Mouse (Mus musculus) testis, postnatal 14 days (tissue): ENCODE results near the gene Adgrl1.

Source experiments
- DNase-seq: peaks from one replicate; pipeline ENCODE4 v3.0.0; 2021; ENCODE audit warnings: low spot score

The Adgrl1 gene

DNA sequence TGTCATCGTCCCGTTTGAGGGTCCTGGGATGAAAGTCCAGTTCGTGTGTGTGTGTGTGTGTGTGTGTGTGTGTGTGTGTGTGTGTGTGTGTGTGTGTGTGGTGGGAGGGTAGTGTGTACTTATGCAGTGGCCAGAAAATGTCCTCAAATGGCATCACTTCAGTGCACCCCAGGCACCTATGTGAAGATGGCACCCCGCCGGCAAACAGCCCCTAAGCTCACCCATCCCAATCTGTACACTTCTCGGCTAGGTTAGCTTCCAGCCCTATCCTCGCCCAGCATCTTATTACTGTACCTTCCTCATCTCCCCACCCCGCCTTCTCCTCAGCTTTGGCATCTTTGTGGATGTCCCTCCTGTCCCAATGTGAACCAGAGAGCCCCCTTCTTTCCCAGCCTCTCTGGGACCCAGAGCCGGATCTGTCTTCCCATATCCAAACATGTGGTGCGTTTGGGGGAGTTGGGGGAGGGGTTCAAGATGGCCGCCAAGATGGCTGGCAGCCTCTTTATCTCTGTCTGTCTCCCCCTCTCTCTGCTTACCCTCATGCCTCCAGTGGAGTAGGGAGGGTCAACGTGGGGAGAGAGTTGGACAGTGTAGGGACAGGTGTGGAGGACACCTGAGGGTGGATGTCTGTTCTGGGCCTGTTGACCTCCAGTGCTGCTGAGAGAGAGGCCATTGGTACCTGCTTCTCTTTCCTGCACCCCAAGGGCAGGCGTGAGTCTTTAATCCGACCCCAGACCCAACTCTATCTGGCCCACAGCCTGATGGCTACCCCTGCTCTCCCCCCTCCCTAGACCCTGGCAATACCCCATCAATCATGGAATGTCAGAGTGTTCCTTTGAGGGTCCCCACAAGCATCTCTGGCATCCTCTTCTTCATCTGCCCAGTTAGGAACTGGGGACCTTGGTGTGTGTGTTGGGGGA lies 1.9 kb downstream of the Adgrl1 start:
- DNase-seq: no peak

DNA sequence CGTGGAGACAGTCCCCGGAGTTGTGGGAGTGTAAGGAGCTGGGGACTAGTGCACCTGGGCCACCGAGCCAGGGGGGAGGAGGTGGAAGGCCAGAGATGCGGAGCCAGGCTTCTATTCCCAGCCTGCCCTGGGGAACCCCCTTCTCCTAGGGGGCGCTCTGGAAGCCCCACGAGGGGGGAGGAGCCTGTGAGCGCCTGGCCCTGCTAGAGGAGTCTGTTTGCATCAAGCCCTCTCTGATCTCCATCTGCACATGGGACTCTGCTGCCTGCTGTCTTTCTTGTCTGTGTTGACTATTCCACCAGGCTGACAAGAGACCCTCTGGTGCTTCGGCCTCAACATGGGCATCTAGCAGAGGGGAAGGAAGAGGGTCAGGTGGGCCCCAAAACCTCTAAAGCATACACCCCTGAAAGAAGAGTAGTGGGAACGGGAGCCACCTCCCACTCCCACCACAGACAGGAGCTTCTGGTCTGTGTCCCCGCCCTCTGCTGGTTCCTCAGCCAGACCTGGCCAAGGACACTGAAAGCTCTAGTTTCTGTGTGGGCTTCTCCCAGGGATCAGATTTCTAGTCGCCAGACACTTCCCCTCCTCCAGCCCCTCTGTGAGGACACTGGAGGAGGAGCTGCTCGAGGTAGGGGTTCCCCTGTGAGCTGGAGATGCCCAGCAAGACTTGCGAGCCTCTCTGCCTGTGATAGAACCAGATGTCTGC lies 3.2 kb downstream of the Adgrl1 start:
- peak; percentile 75 for DNase-seq

GRCm38 (mm10) chr8:83908583-83908982 lies 8.7 kb downstream of the Adgrl1 start:
- DNase-seq: no peak

DNA sequence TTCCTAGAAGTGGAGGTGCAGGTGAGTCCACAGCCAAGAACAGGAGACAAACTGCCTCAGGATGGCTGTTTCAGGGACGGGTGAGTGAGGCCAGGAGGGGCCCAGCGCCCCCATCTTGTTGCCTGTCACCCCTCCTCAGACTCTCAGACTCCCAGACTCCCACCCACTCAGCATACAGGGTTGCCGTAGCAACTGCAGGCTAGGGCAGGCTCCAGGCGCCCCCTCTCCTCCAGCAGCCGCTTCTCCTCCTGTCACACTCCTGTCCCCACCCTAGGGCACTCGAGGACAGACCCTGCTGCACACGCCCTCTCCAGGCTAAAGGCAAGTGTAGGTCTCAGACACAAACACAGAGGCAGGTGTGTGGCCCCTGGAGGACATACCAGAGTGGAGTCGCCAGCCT lies 9.4 kb downstream of the Adgrl1 start:
- DNase-seq: no peak

- DNase-seq: no peak
These were observed 12.2 kb downstream of the Adgrl1 start for GRCm38 (mm10) chr8:83911809-83912731.

GRCm38 (mm10) chr8:83914232-83914631 lies 14.3 kb downstream of the Adgrl1 start:
- no peak for DNase-seq

DNA sequence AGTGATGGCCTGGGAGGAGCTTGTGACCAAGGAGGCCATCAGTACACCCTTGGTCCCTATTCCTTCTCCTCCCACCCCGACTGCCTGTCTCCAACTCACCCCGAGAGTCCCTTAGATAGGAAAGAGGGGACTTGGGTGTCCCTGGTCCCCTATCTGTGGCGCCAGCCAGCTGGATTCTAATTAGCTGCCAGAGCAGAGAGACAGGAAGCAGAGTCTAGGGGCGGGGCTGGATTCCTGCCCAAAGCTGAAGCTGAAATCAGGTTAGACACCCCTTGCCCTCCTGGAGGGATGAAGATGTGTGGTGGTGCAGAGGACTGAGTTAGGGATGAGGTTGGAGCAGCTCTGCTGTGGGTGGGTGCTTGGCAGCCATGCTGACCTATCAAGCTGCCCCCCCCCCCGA lies 15.0 kb downstream of the Adgrl1 start:
- DNase-seq: no peak

DNA sequence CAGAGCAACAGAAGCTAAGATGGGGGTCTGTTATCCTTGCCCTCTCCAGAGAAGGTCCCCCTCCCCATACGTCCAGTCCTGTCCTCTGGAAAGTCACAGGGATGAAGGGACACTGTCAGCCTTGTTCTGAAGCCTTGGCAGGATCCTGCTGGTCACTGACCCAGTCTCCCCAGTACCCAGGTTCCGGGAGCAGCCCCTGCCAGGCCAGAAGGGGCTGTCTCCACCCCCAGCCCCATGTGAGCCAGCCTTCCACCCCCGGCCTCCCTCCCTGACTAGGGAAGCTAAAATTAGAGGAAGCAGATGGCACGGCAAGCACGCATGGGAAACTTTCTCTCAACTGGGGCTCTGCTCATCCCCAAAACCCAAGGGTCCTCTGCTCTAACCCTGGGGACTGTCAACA lies 16.1 kb downstream of the Adgrl1 start:
- DNase-seq: no peak

DNA sequence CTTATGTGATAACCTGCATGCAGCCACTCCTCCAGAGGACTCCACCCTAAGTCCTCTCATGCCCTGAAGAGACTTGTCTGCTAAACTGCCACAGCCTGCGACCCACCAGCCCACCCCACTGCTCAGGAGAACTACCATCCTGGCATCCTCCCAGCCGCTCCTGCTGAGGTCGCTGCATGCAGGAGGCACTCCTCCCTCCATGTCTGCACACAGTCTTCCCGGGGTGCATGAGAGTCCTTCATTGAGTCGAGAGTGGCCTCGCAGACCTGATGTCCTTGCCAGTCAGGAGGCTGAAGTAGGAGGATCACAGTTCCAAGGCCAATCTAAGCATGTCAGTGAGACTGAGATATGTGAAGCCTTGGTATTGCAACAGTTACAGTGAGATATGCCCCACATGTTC lies 17.7 kb downstream of the Adgrl1 start:
- DNase-seq: peak; percentile 76

DNA sequence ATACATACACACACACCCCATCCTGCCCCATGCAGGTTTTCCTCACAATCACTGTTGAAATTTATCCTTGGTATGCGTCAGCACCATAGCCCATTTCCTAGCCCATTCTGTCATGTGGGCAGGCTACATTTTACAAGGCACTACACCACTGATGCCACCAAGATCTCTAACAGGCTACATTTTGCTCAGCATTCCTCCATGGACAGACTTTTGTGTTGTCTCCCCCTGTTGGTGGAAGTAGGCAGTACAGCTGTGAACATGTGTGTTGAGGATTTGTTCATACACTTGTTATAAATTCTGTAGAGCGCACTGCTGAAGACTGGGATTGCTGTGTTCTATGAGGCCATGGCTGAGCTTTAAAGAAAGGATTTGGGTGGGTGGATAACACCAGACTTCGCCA lies 21.7 kb downstream of the Adgrl1 start:
- peak; percentile 54 for DNase-seq

DNA sequence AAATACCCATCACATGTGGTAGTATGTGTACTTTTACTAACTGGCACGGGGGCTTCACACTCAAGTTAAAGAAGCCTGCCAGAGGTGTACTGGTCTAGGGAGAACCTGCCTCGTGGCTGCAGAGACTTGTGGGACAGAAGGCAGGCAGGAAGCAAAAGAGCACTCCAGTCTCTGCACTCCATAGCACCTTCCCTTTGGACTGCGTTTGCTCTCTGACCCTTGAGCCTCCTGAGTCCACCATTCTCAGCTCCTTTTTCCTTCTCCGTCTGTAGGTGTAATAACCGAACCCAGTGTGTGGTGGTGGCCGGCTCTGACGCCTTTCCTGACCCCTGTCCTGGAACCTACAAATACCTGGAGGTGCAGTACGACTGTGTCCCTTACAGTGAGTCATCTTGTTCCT lies 22.8 kb downstream of the Adgrl1 start:
- DNase-seq: no peak

DNA sequence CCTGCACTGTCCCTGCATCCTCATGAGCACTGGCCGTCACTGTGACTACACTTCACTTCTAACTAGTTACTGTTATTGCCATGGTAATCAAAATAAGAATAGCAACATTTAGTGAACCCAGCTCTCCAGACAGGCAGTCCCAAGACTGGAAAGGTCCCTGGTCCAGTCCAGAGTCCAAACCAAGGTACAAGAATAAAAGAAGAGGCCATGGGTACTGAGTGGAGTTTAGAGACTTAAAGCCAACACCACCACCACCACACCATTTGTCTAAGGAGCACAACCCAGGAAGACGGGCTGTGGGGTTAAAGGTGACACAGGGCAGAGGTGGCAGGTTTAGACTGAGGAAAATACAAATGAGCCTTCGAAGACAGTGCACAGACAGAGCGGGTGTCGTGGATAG lies 24.7 kb downstream of the Adgrl1 start:
- no peak for DNase-seq

GRCm38 (mm10) chr8:83926266-83926665 lies 26.4 kb downstream of the Adgrl1 start:
- DNase-seq: peak; percentile 76

DNA sequence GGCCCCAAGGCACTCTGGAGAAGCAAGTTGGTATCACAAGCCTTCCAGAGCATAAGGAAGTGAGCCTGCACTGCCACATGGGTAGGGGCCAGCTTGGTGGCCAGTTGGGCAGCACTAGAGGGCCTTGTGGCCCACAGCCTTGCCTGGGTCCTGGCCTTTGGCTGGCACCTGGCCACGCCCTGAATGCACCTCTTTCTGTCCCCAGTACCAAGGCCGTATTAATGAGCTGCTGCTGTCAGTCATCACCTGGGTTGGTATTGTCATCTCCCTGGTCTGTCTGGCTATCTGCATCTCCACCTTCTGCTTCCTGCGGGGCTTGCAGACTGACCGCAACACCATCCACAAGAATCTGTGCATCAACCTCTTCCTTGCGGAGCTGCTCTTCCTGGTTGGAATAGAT lies 34.3 kb downstream of the Adgrl1 start:
- no peak for DNase-seq

- no peak for DNase-seq
These were observed 35.1 kb downstream of the Adgrl1 start for GRCm38 (mm10) chr8:83934994-83935393.

DNA sequence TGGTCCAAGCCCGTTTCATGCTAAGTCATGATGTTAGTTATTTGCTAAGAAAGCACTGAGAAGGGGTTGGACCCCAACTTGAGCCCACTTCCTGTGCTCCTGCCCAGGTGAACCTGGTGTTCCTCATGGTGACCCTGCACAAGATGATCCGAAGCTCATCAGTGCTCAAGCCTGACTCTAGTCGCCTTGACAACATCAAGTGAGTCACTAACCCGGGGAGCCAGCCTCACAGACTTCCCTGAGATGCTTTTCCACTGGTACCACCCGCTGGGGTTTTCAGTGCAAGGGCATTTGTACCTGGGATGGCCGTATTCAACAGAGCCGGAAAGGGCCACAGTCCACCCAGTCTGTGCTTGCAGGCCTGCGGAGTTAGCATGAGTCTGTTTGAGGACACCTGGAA lies 35.5 kb downstream of the Adgrl1 start:
- DNase-seq: no peak

GRCm38 (mm10) chr8:83937645-83938044 lies 37.7 kb downstream of the Adgrl1 start:
- DNase-seq: no peak

GRCm38 (mm10) chr8:83938330-83938729 lies 38.4 kb downstream of the Adgrl1 start:
- no peak for DNase-seq

DNA sequence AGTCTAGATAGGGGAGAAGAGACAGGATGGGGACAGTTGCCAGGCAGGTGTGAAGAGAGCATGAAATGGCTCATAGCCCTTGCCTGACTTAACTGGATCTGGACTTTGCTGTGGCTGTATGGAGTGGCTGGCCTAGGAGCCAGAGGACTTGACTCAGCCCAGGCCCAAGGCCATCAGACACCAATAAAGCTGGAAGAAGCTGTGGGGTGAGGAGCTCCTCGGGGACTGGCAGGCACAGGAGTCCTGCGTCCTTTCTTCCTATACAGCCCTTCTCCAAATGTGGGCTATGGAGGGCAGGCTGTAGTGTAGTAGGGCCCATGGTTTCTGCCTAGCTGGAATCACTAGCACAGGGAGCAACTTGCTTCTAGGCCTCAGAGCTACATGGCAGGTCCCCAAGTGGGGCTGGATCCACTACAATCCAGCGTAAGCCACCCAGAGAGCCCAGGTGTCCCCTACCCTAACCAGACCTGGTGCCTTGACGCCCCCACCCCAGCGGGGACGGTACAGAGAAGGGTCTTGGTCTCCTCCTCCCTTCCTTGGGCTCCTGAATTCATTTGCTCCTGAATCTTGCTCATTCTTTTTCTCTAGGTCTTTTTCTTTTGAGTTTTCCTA lies 41.3 kb downstream of the Adgrl1 start:
- no peak for DNase-seq

GRCm38 (mm10) chr8:83942446-83942845 lies 42.5 kb downstream of the Adgrl1 start:
- DNase-seq: no peak

DNA sequence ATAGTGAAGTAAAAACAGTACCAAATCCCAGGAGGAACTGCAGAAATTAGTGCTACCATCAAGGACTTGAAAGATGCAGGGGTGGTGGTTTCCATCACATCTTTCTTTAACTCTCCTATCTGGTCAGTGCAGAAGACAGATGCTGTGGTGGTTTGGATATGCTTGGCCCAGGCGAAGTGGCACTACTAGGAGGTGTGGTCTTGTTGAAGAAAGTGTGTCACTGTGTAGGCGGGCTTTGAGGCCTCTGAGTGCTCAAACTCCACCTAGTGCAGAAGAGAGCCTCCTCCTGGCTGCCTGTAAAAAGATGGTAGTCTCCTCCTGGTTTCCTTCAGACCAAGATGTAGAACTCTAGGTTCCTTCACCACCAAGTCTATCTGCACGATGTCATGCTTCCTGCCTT lies 45.6 kb downstream of the Adgrl1 start:
- no peak for DNase-seq

- no peak for DNase-seq
These were observed 54.8 kb downstream of the Adgrl1 start for GRCm38 (mm10) chr8:83954749-83955105.
